Mouse (Mus musculus) cerebellum, adult 2 months (tissue): ENCODE measurements at regions not wholly inside any gene's neighbourhood (a gene's known extent, or its start where the extent isn't known, plus 50 kb on each side); places are given as distances from the start of the nearest gene placed in this dataset.

Source experiments
- CTCF ChIP-seq: fragments of 200-500 bp; IDR thresholded peaks from 2 replicates; pipeline ENCODE4 v1.5.1; 2011; ENCODE audit warnings: low read depth, mild to moderate bottlenecking, control low read depth, low read length, moderate library complexity, borderline replicate concordance; ENCODE audit not compliant: insufficient read depth
- POLR2A ChIP-seq: fragments of 200-500 bp; IDR thresholded peaks from 2 replicates; pipeline ENCODE4 v1.6.1; 2011; ENCODE audit warnings: low read length, control low read depth, borderline replicate concordance; ENCODE audit not compliant: insufficient read depth

- no peak for TF ChIP-seq CTCF
- TF ChIP-seq POLR2A: no peak
Observed at GRCm38 (mm10) chr12:71621542-71621941, 209.3 kb upstream of the Daam1 start.
